In genomic region chr14:18666251-18666650, GRCm38 (mm10) we compare ENCODE assay signal across 13 mouse cellular contexts.
"Had no signal": no experiment of that assay in that cellular context is flagged by ENCODE, and none has a peak within 500 bp of the region (broad histone marks: within the 10 kb centered on the region; RNA-seq: fewer than 3 reads in every experiment).

No protein-coding gene starts in this region.

- H3K4me3 ChIP-seq: midbrain, embryonic 10.5 days; midbrain, embryonic 12.5 days; myocyte; neural tube, embryonic 13.5 days; neural tube, embryonic 15.5 days had no signal

- H3K36me3 ChIP-seq: midbrain, embryonic 10.5 days; midbrain, embryonic 12.5 days; neural tube, embryonic 13.5 days; neural tube, embryonic 15.5 days had no signal

- H3K4me1 ChIP-seq: midbrain, embryonic 10.5 days; midbrain, embryonic 12.5 days; neural tube, embryonic 13.5 days; neural tube, embryonic 15.5 days had no signal

- H3K9me3 ChIP-seq: neural tube, embryonic 15.5 days had no signal

- H3K27ac ChIP-seq: midbrain, embryonic 10.5 days; midbrain, embryonic 12.5 days; neural tube, embryonic 13.5 days; neural tube, embryonic 15.5 days had no signal

- H3K27me3 ChIP-seq: midbrain, embryonic 12.5 days; neural tube, embryonic 13.5 days; neural tube, embryonic 15.5 days had no signal

- ATAC-seq: midbrain, embryonic 16.5 days had no signal

- H3K4me2 ChIP-seq: lung, embryonic 14.5 days; midbrain, embryonic 12.5 days; neural tube, embryonic 13.5 days; neural tube, embryonic 15.5 days had no signal

- H3K9ac ChIP-seq: lung, embryonic 14.5 days; midbrain, embryonic 12.5 days; neural tube, embryonic 13.5 days; neural tube, embryonic 15.5 days had no signal

- DNase-seq: lung, embryonic 14.5 days; lung, postnatal 10 days; midbrain, embryonic 14.5 days; retina, postnatal 1 day; right cerebral cortex, adult 18-20 months; right cerebral cortex, postnatal 25 days; right cerebral cortex, postnatal 4 days had no signal
